Mouse (Mus musculus) CH12.LX (cell line): ENCODE measurements around the gene Cfap52. TPM values are rescaled to one million over a fixed set of nuclear protein-coding genes. Genes with fewer than 3 reads are reported as not detected.

Experiments used
- DNase-seq: peaks from one replicate; pipeline ENCODE4 v3.0.0-alpha.2; 2013; ENCODE audit errors: extremely low read depth
- H3K27ac ChIP-seq: 2 replicates; pipeline ENCODE4 v1.5.1; 2012; ENCODE audit warnings: low read depth, mild to moderate bottlenecking, control low read depth, moderate library complexity; ENCODE audit not compliant: insufficient read depth
- H3K27me3 ChIP-seq: replicated peaks from 2 replicates; pipeline ENCODE3; 2012; ENCODE audit warnings: inconsistent platforms
- H3K36me3 ChIP-seq, 2 experiments: replicated peaks in 1 of 2; 2 replicates each; pipeline versions ENCODE3 to v1.6.1; 2012; ENCODE audit warnings: inconsistent platforms in 1 of 2, low read length in 1 of 2, mild to moderate bottlenecking in 1 of 2, mixed read lengths in 1 of 2, moderate library complexity in 1 of 2; ENCODE audit not compliant: control insufficient read depth in 1 of 2, insufficient read depth in 1 of 2
- H3K4me1 ChIP-seq, 2 experiments: 2 replicates each; pipeline ENCODE4 v1.6.1; 2012; ENCODE audit warnings: inconsistent platforms in 1 of 2, moderate library complexity in 1 of 2; ENCODE audit not compliant: insufficient read depth in 2 of 2, control insufficient read depth in 1 of 2
- H3K4me2 ChIP-seq: 2 replicates; pipeline ENCODE4 v1.6.1; 2012; ENCODE audit warnings: low read depth, mild to moderate bottlenecking, control low read depth; ENCODE audit not compliant: poor library complexity, insufficient read depth, severe bottlenecking
- H3K4me3 ChIP-seq, 3 experiments: fragments of 150-350 bp in 1 of 3; sonication (generic) in 1 of 3; replicated peaks in 1 of 3; 2 replicates each; pipeline versions ENCODE3 to v1.5.1; 2011 to 2012; ENCODE audit warnings: low read depth in 2 of 3, low read length in 2 of 3, mild to moderate bottlenecking in 2 of 3, moderate library complexity in 2 of 3, control low read depth in 1 of 3, improper control_type of control experiment in 1 of 3, inconsistent platforms in 1 of 3, mixed read lengths in 1 of 3; ENCODE audit not compliant: poor library complexity in 1 of 3
- H3K79me2 ChIP-seq: replicated peaks from 2 replicates; pipeline ENCODE4 v1.6.1; 2012; ENCODE audit warnings: mild to moderate bottlenecking, moderate library complexity; ENCODE audit not compliant: control insufficient read depth, poor library complexity, insufficient read depth, severe bottlenecking; ENCODE audit errors: extremely low read depth
- H3K9ac ChIP-seq: 2 replicates; pipeline ENCODE4 v1.6.1; 2012; ENCODE audit warnings: low read depth, mild to moderate bottlenecking, control low read depth, moderate library complexity; ENCODE audit not compliant: insufficient read depth
- H3K9me3 ChIP-seq: replicated peaks from 2 replicates; pipeline ENCODE3; 2012; ENCODE audit warnings: low read length, inconsistent platforms, mixed read lengths
- CHD1 ChIP-seq: IDR thresholded peaks from 2 replicates; pipeline ENCODE4 v1.6.1; 2012; ENCODE audit warnings: low read depth, low read length, improper control_type of control experiment, inconsistent platforms
- E2F4 ChIP-seq: IDR thresholded peaks from 2 replicates; pipeline ENCODE4 v1.6.1; 2011; ENCODE audit warnings: low read depth, low read length, improper control_type of control experiment; ENCODE audit not compliant: insufficient replicate concordance
- ELF1 ChIP-seq: IDR thresholded peaks from 2 replicates; pipeline ENCODE4 v1.6.1; 2014; ENCODE audit warnings: low read depth, mild to moderate bottlenecking, inconsistent platforms, low read length, improper control_type of control experiment
- EP300 ChIP-seq: IDR thresholded peaks from 2 replicates; pipeline ENCODE4 v1.6.1; 2011; ENCODE audit warnings: low read length, improper control_type of control experiment
- ETS1 ChIP-seq: conservative IDR thresholded peaks from 2 replicates; pipeline ENCODE4 v1.6.1; 2012; ENCODE audit warnings: low read depth, mild to moderate bottlenecking, inconsistent platforms, low read length, improper control_type of control experiment, moderate library complexity
- JUND ChIP-seq: conservative IDR thresholded peaks from 2 replicates; pipeline ENCODE4 v1.6.1; 2011; ENCODE audit warnings: low read depth, low read length, improper control_type of control experiment
- MAZ ChIP-seq: IDR thresholded peaks from 2 replicates; pipeline ENCODE4 v1.6.1; 2012; ENCODE audit warnings: low read depth, mild to moderate bottlenecking, inconsistent platforms, low read length, improper control_type of control experiment, moderate library complexity
- MEF2A ChIP-seq: IDR thresholded peaks from 2 replicates; pipeline ENCODE4 v1.6.1; 2014; ENCODE audit warnings: low read depth, mild to moderate bottlenecking, inconsistent platforms, low read length, improper control_type of control experiment, borderline replicate concordance
- MXI1 ChIP-seq: IDR thresholded peaks from 2 replicates; pipeline ENCODE4 v1.6.1; 2011; ENCODE audit warnings: mild to moderate bottlenecking, low read depth, low read length, improper control_type of control experiment
- NELFE ChIP-seq: IDR thresholded peaks from 2 replicates; pipeline ENCODE4 v1.6.1; 2011; ENCODE audit warnings: low read depth, low read length, improper control_type of control experiment
- NRF1 ChIP-seq: IDR thresholded peaks from 2 replicates; pipeline ENCODE4 v1.6.1; 2014; ENCODE audit warnings: low read depth, mild to moderate bottlenecking, inconsistent platforms, low read length, improper control_type of control experiment, moderate library complexity
- PAX5 ChIP-seq: IDR thresholded peaks from 2 replicates; pipeline ENCODE4 v1.6.1; 2012; ENCODE audit warnings: low read length, inconsistent platforms, mixed read lengths
- POLR2AphosphoS2 ChIP-seq: IDR thresholded peaks from 2 replicates; pipeline ENCODE4 v1.6.1; 2011; ENCODE audit warnings: low read depth, low read length, improper control_type of control experiment
- RCOR1 ChIP-seq: conservative IDR thresholded peaks from 2 replicates; pipeline ENCODE4 v1.6.1; 2012; ENCODE audit warnings: low read depth, mild to moderate bottlenecking, inconsistent platforms, low read length, improper control_type of control experiment
- SIN3A ChIP-seq: IDR thresholded peaks from 2 replicates; pipeline ENCODE4 v1.6.1; 2012; ENCODE audit warnings: low read length, improper control_type of control experiment, inconsistent platforms
- TBP ChIP-seq: conservative IDR thresholded peaks from 2 replicates; pipeline ENCODE4 v1.6.1; 2011; ENCODE audit warnings: low read depth, low read length, improper control_type of control experiment
- TCF12 ChIP-seq: IDR thresholded peaks from 2 replicates; pipeline ENCODE4 v1.6.1; 2014; ENCODE audit warnings: low read depth, mild to moderate bottlenecking, inconsistent platforms, low read length, improper control_type of control experiment
- USF1 ChIP-seq: IDR thresholded peaks from 2 replicates; pipeline ENCODE4 v1.6.1; 2014; ENCODE audit warnings: low read depth, mild to moderate bottlenecking, inconsistent platforms, low read length, improper control_type of control experiment
- USF2 ChIP-seq: conservative IDR thresholded peaks from 2 replicates; pipeline ENCODE4 v1.6.1; 2011; ENCODE audit warnings: low read depth, low read length, improper control_type of control experiment
- ZC3H11A ChIP-seq: IDR thresholded peaks from 2 replicates; pipeline ENCODE4 v1.6.1; 2012; ENCODE audit warnings: low read depth, mild to moderate bottlenecking, inconsistent platforms, low read length, improper control_type of control experiment
- ZMIZ1 ChIP-seq: IDR thresholded peaks from 2 replicates; pipeline ENCODE4 v1.6.1; 2012; ENCODE audit warnings: low read depth, mild to moderate bottlenecking, inconsistent platforms, low read length, improper control_type of control experiment
- ZNF384 ChIP-seq: IDR thresholded peaks from 2 replicates; pipeline ENCODE4 v1.6.1; 2012; ENCODE audit warnings: low read depth, low read length, improper control_type of control experiment, inconsistent platforms
- dilution Hi-C: fragments of 300-500 bp; cut with MboI; formaldehyde crosslinking; loops from 2 replicates; pipeline ENCODE4 v1.14.3; 2020; ENCODE audit warnings: low sequenced_read_pairs; ENCODE audit not compliant: extremely low pct_unique_long_range_greater_than_20kb, extremely low pct_ligation_motif_present
- in situ Hi-C: fragments of 300-500 bp; cut with MboI; formaldehyde crosslinking; loops from 3 replicates; pipeline ENCODE4 v1.14.3; 2019; ENCODE audit warnings: low sequenced_read_pairs, low pct_ligation_motif_present, low pct_unique_long_range_greater_than_20kb, mixed read lengths
- polyA plus RNA-seq: library from polyadenylated mRNA; unstranded; fragments of >175 nt; gene quantifications from 2 replicates; pipeline ENCODE4 v1.2.1, GENCODE M21; 2012; ENCODE audit warnings: low read depth; ENCODE audit not compliant: insufficient read length
- total RNA-seq, 2 experiments: library from RNA; depleted of rRNA; stranded (reverse); fragments of 300-350 nt in 1 of 2; fragments of >200 nt in 1 of 2; gene quantifications; 2 replicates each; pipeline ENCODE4 v1.2.3; 2012 to 2014

Cfap52 gene
- total and polyA plus RNA-seq, 3 experiments, result 0.20 TPM; not detected in 2

DNA sequence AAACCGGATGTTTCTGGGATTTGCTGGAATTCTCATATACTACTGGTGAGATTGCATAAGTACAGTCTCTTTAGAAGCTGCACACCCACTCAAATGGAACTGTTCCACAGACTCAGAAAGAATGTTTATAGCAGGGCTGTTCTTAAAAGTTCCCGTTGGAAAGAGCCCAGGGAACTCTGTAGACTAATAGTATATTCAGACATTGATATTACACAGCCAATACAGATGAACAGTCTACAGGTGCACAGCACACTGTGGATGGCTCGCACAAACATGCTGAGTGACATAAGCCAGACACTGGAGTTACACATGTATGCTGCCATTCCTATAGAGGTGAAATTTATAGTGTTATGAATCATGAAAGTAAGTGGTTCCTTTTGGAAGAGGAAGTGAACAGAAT, 33.5 kb upstream of the Cfap52 start:
- Histone ChIP-seq H3K9ac (no peak overlapping the region), H3K27ac (no peak overlapping the region), H3K4me2 (no peak overlapping the region), H3K9me3 (no peaks in the 10 kb centered on the region), H3K4me3 (no peak overlapping the region), H3K27me3 (no peaks in the 10 kb centered on the region), H3K4me1 (peaks cover 0 to 7% of the 10 kb centered on the region in 2 experiments; a peak in 1 of 4 replicates), H3K36me3 (peaks cover 11 to 64% of the 10 kb centered on the region in 2 experiments), H3K79me2 (no peaks in the 10 kb centered on the region)
- DNase-seq, result no peak
- TF ChIP-seq NRF1 (no peak), MAZ (no peak), JUND (no peak), PAX5 (no peak), MEF2A (no peak), TCF12 (no peak), ZC3H11A (no peak), TBP (no peak), CHD1 (no peak), EP300 (no peak), ZMIZ1 (no peak), USF1 (no peak), USF2 (no peak), SIN3A (no peak), MXI1 (no peak), ZNF384 (no peak), POLR2AphosphoS2 (no peak), ELF1 (no peak)
- in situ Hi-C loops (loop anchor here (5.0 kb wide), 1 partner anchor 408 kb away; no protein-coding TSS in a partner anchor), dilution Hi-C loops (no loop called here)

DNA sequence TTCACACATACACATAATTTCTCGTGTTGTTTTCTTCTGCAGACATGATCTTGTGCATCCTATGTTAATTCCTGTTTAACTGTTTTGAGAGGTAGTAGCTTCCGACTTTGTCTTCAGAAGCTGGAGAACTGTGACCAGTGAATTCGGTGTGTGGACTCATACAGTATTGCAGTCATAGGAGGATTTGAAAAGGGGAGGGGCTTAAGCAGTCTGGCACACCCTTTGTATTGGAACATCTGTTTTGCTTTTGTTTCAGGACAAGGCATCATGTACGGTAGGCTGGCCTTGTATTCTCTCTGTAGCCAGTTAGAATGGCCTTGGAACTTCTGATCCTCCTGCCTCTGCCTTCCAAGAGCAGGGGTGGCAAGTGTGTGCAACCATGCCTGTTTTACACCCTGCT, 30.5 kb upstream of the Cfap52 start:
- H3K4me3 ChIP-seq, result no peak overlapping the region
- H3K9me3 ChIP-seq, result no peaks in the 10 kb centered on the region
- dilution Hi-C loops, result no loop called here
- peaks cover 0 to 7% of the 10 kb centered on the region in 2 experiments; a peak in 1 of 4 replicates for H3K4me1 ChIP-seq
- peaks cover 13 to 73% of the 10 kb centered on the region in 2 experiments for H3K36me3 ChIP-seq
- no peak for TF ChIP-seq ZNF384
- TF ChIP-seq MEF2A, result no peak
- TF ChIP-seq RCOR1, result no peak
- TF ChIP-seq ETS1, result no peak
- TF ChIP-seq NELFE, result no peak
- TF ChIP-seq E2F4, result no peak
- no peak overlapping the region for H3K9ac ChIP-seq
- in situ Hi-C loops, result loop anchor here (5.0 kb wide), 1 partner anchor 411 kb away; no protein-coding TSS in a partner anchor
- no peaks in the 10 kb centered on the region for H3K27me3 ChIP-seq
- no peak overlapping the region for H3K4me2 ChIP-seq
- no peak overlapping the region for H3K27ac ChIP-seq
- DNase-seq, result no peak
- H3K79me2 ChIP-seq, result no peaks in the 10 kb centered on the region
